Mouse (Mus musculus) kidney, embryonic 16.5 days (tissue): ENCODE data around the gene Srgap2. TPM values are rescaled to one million over a fixed set of nuclear protein-coding genes. Genes with fewer than 3 reads are reported as not detected.
"Not testable (repeated sequence)": the region's sequence is repeated elsewhere in the genome, so short reads cannot be mapped to it uniquely, and the experiment has no call there.

Experiments
- ATAC-seq: fragments of 200-750 bp; cut with Nextera tagmentation; 2 replicates; pipeline ENCODE4 v1.8.0; 2017; ENCODE audit warnings: moderate TSS enrichment; ENCODE audit not compliant: low FRiP score, low TSS enrichment
- H3K27ac ChIP-seq: fragments of 300-500 bp; sonication (generic); 2 replicates; pipeline ENCODE4 v1.5.1; 2014; ENCODE audit warnings: low read length
- H3K27me3 ChIP-seq: fragments of 300-500 bp; sonication (generic); 2 replicates; pipeline ENCODE4 v1.6.1; 2014; ENCODE audit warnings: low read length, control low read depth, mixed read lengths; ENCODE audit not compliant: insufficient read depth
- H3K36me3 ChIP-seq: fragments of 300-500 bp; sonication (generic); 2 replicates; pipeline ENCODE4 v1.6.1; 2014; ENCODE audit warnings: low read length, control low read depth, mixed read lengths; ENCODE audit not compliant: insufficient read depth
- H3K4me1 ChIP-seq: fragments of 300-500 bp; sonication (generic); 2 replicates; pipeline ENCODE4 v1.6.1; 2014; ENCODE audit warnings: low read length, control low read depth, mixed read lengths; ENCODE audit not compliant: insufficient read depth
- H3K4me2 ChIP-seq: fragments of 300-500 bp; sonication (generic); replicated peaks from 2 replicates; pipeline ENCODE4 v1.6.1; 2014; ENCODE audit warnings: low read depth, low read length
- H3K4me3 ChIP-seq: fragments of 300-500 bp; sonication (generic); 2 replicates; pipeline ENCODE4 v1.5.1; 2014; ENCODE audit warnings: mild to moderate bottlenecking, low read length
- H3K9ac ChIP-seq: fragments of 300-500 bp; sonication (generic); replicated peaks from 2 replicates; pipeline ENCODE4 v1.6.1; 2014; ENCODE audit warnings: low read length
- H3K9me3 ChIP-seq: fragments of 300-500 bp; sonication (generic); 2 replicates; pipeline ENCODE4 v1.6.1; 2016; ENCODE audit warnings: low read length, control low read depth
- WGBS: fragments of 180-500 bp; shearing (Covaris S2); extraction: QIAGEN DNeasy Blood & Tissue Kit; methylation state at CpG from one replicate; pipeline ENCODE4 v1.1.7; 2014; 5-methylcytosine and 5-hydroxymethylcytosine counted together
- polyA plus RNA-seq: library from polyadenylated mRNA; unstranded; fragments of >200 nt; fragmentation: Nextera tagmentation; extraction: Ambion mirVana; gene quantifications from 2 replicates; pipeline ENCODE4 v1.2.1, GENCODE M21; 2015

Srgap2 gene
- polyA plus RNA-seq: 11.5 and 18.1 TPM in 2 replicates

GRCm38 (mm10) chr1:131527281-131528080 lies at the start of gene Srgap2, which contains the start of gene Fam72a:
Gene Srgap2 (minus strand): TSS chr1:131527352.
Gene Fam72a (plus strand): TSS chr1:131527903.
- no peaks in the 10 kb centered on the region for H3K27me3 ChIP-seq
- H3K4me2 ChIP-seq: peak within 1 kb of the TSS; percentile 95
- H3K9me3 ChIP-seq: no peaks in the 10 kb centered on the region
- H3K27ac ChIP-seq: peak within 1 kb of the TSS; percentile 96
- H3K36me3 ChIP-seq: no peaks in the 10 kb centered on the region
- peak; percentile 97 for ATAC-seq
- peak within 1 kb of the TSS; percentile 63 for H3K4me3 ChIP-seq
- H3K4me1 ChIP-seq: peaks cover 36% of the 10 kb centered on the region
- WGBS: under 1% methylated on average over 44 of the region's 44 CpGs
- peak within 1 kb of the TSS; percentile 82 for H3K9ac ChIP-seq

- 93% methylated on average over 14 of the region's 14 CpGs for WGBS
- Histone ChIP-seq H3K4me1 (no peaks in the 10 kb centered on the region), H3K4me3 (no peak overlapping the region), H3K9ac (no peak overlapping the region), H3K27me3 (no peaks in the 10 kb centered on the region), H3K9me3 (no peaks in the 10 kb centered on the region), H3K27ac (no peak overlapping the region), H3K4me2 (no peak overlapping the region), H3K36me3 (no peaks in the 10 kb centered on the region)
- no peak; the same call in 1 of the 2 replicates for ATAC-seq
Measured at GRCm38 (mm10) chr1:131573721-131574120, 46.6 kb upstream of the Srgap2 start.

GRCm38 (mm10) chr1:131570391-131570790 lies 43.2 kb upstream of the Srgap2 start:
- 92% methylated on average over 4 of the region's 4 CpGs for WGBS
- Histone ChIP-seq H3K4me3 (no peak overlapping the region), H3K36me3 (no peaks in the 10 kb centered on the region), H3K27me3 (no peaks in the 10 kb centered on the region), H3K9me3 (no peaks in the 10 kb centered on the region), H3K9ac (no peak overlapping the region), H3K27ac (no peak overlapping the region), H3K4me2 (no peak overlapping the region), H3K4me1 (no peaks in the 10 kb centered on the region)
- ATAC-seq: no peak

- 83% methylated on average over 6 of the region's 6 CpGs for WGBS
- H3K27ac ChIP-seq: no peak overlapping the region
Measured at GRCm38 (mm10) chr1:131569721-131570120, 42.6 kb upstream of the Srgap2 start.

DNA sequence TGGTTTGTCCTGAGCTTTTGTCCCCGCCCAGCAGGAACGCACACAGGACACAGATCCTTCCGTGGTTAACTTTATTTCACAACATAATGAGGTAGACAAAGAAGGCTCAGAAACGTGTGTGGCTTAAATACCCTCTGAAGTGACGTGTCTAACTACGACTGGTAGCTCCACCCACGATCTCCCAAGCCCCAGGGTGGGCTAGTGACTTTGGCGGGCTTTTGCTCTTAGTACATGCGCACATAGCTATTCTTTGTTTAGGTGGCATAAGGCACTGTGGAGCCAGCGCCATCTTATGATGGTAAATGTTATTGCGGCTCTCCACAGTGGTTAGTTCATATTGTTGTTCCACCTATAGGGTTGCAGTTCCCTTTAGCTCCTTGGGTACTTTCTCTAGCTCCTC lies 38.9 kb upstream of the Srgap2 start:
- WGBS: 60% methylated on average over 11 of the region's 11 CpGs
- not testable (repeated sequence) for H3K36me3 ChIP-seq, H3K4me3 ChIP-seq, ATAC-seq, H3K27ac ChIP-seq, H3K9me3 ChIP-seq, H3K4me1 ChIP-seq, H3K27me3 ChIP-seq, H3K9ac ChIP-seq, H3K4me2 ChIP-seq

More at GRCm38 (mm10) chr1:131569721-131570120, 42.6 kb upstream of the Srgap2 start:
- Histone ChIP-seq H3K36me3 (no peaks in the 10 kb centered on the region), H3K9me3 (no peaks in the 10 kb centered on the region), H3K9ac (no peak overlapping the region), H3K4me3 (no peak overlapping the region), H3K4me1 (no peaks in the 10 kb centered on the region), H3K27me3 (no peaks in the 10 kb centered on the region), H3K4me2 (no peak overlapping the region)
- ATAC-seq: no peak

DNA sequence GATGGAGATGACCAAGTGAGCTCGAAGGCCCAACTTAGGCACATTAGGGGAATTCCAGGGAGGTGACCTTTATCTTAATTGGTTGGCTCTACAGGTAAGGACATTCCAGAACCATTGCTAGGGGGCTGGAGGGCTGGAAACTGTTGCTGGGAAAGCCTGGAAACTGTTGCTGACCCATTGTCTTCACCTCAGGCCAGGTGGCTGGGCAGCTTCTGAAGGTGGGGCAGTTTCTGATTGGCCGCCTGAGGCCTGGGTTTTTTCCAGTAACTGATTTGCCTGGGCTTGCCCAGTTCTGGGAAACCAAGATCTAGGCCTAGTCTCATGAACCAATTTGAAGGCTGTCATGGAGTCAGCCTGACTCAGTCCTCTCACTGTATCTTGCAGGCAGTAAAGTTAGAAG lies 34.9 kb upstream of the Srgap2 start:
- ATAC-seq: no peak
- Histone ChIP-seq H3K4me2 (no peak overlapping the region), H3K4me1 (no peaks in the 10 kb centered on the region), H3K9me3 (no peaks in the 10 kb centered on the region), H3K9ac (no peak overlapping the region), H3K27me3 (no peaks in the 10 kb centered on the region), H3K27ac (no peak overlapping the region), H3K4me3 (no peak overlapping the region), H3K36me3 (no peaks in the 10 kb centered on the region)
- 93% methylated on average over 2 of the region's 2 CpGs for WGBS

GRCm38 (mm10) chr1:131560500-131560899 lies 33.3 kb upstream of the Srgap2 start:
- no peak overlapping the region for H3K4me3 ChIP-seq
- H3K4me1 ChIP-seq: no peaks in the 10 kb centered on the region
- H3K9ac ChIP-seq: no peak overlapping the region
- H3K27ac ChIP-seq: no peak overlapping the region
- no peak overlapping the region for H3K4me2 ChIP-seq
- no peak for ATAC-seq
- no peaks in the 10 kb centered on the region for H3K27me3 ChIP-seq
- no peaks in the 10 kb centered on the region for H3K9me3 ChIP-seq
- no peaks in the 10 kb centered on the region for H3K36me3 ChIP-seq

DNA sequence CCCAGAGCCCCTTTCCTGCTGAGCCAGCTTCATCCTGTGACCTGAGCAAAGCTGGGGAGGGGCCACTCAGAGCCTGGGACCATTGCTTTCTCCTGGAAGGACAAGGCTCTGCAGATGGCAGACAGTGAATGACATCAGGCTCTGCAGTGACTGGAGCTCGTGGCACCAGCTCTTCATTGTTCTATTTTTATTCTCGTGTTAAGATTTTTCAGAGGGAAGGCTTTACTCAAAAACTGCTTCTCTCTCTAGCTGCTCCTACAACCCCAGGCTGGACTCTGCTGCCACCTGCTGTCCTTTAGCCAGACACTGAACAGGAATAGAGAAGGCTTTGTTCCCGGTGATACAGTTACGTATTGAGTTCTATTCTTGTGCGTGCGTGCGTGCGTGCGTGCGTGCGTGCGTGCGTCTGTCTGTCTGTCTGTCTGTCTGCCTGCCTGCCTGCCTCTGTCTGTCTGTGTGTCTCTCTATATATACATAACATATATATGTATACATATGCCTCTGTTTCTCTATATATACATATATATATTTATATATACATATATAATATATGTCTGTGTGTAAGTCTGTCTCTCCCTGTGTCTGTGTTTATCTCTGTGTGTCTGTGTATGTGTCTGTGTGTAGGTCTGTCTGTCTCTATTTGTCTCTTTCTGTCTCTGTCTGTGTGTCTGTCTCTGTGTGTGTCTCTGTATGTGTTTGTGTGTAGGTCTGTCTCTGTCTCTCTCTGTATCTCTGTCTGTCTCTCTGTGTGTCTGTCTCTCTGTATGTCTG lies 28.1 kb upstream of the Srgap2 start:
- H3K9ac ChIP-seq: peak overlapping the region; percentile 33; the same call in 1 of the 2 replicates
- H3K27me3 ChIP-seq: no peaks in the 10 kb centered on the region
- 8% methylated on average over 13 of the region's 13 CpGs for WGBS
- no peak overlapping the region for H3K27ac ChIP-seq
- peak overlapping the region; percentile 44 for H3K4me2 ChIP-seq
- H3K4me3 ChIP-seq: no peak overlapping the region
- H3K36me3 ChIP-seq: no peaks in the 10 kb centered on the region
- ATAC-seq: peak; percentile 93
- 0 out of 2 replicates have a peak, but pooled peaks cover 3% of the 10 kb centered on the region for H3K4me1 ChIP-seq
- no peaks in the 10 kb centered on the region for H3K9me3 ChIP-seq

GRCm38 (mm10) chr1:131553428-131553827 lies 26.3 kb upstream of the Srgap2 start:
- Histone ChIP-seq H3K4me2 (no peak overlapping the region), H3K4me3 (no peak overlapping the region), H3K36me3 (no peaks in the 10 kb centered on the region), H3K4me1 (0 out of 2 replicates have a peak, but pooled peaks cover 3% of the 10 kb centered on the region), H3K9ac (no peak overlapping the region), H3K27me3 (no peaks in the 10 kb centered on the region), H3K9me3 (no peaks in the 10 kb centered on the region), H3K27ac (no peak overlapping the region)
- ATAC-seq: no peak

- 93% methylated on average over 2 of the region's 2 CpGs for WGBS
- Histone ChIP-seq H3K27me3 (no peaks in the 10 kb centered on the region), H3K4me3 (no peak overlapping the region), H3K27ac (no peak overlapping the region), H3K9me3 (no peaks in the 10 kb centered on the region), H3K4me2 (no peak overlapping the region), H3K9ac (no peak overlapping the region), H3K4me1 (0 out of 2 replicates have a peak, but pooled peaks cover 3% of the 10 kb centered on the region), H3K36me3 (no peaks in the 10 kb centered on the region)
- no peak for ATAC-seq
Measured at GRCm38 (mm10) chr1:131551956-131552355, 24.8 kb upstream of the Srgap2 start.
